Mouse (Mus musculus) forebrain, embryonic 10.5 days (tissue): ENCODE measurements at regions not wholly inside any gene's neighbourhood (a gene's known extent, or its start where the extent isn't known, plus 50 kb on each side); places are given as distances from the start of the nearest gene placed in this dataset.

ENCODE experiments used
- DNase-seq: peaks from one replicate; pipeline ENCODE4 v3.0.0-alpha.2; 2017; ENCODE audit warnings: low spot score; ENCODE audit errors: extremely low spot score
- H3K27ac ChIP-seq: fragments of 300-500 bp; sonication (generic); 2 replicates; pipeline ENCODE4 v1.5.1; 2016; ENCODE audit warnings: mild to moderate bottlenecking
- H3K27me3 ChIP-seq: fragments of 300-500 bp; sonication (generic); 2 replicates; pipeline ENCODE4 v1.6.1; 2016; ENCODE audit warnings: mild to moderate bottlenecking; ENCODE audit not compliant: poor library complexity, severe bottlenecking
- H3K36me3 ChIP-seq: fragments of 300-500 bp; sonication (generic); replicated peaks from 2 replicates; pipeline ENCODE4 v1.6.1; 2016; ENCODE audit warnings: mild to moderate bottlenecking, moderate library complexity
- H3K4me1 ChIP-seq: fragments of 300-500 bp; sonication (generic); 2 replicates; pipeline ENCODE4 v1.6.1; 2016
- H3K4me3 ChIP-seq: fragments of 300-500 bp; sonication (generic); 2 replicates; pipeline ENCODE4 v1.5.1; 2016; ENCODE audit warnings: mild to moderate bottlenecking, moderate library complexity
- H3K9me3 ChIP-seq: fragments of 300-500 bp; sonication (generic); 2 replicates; pipeline ENCODE4 v1.6.1; 2016; ENCODE audit warnings: mild to moderate bottlenecking, moderate library complexity
- WGBS: fragments of 180-500 bp; shearing (Covaris S2); methylation state at CpG from one replicate; pipeline ENCODE4 v1.1.7; 2016; 5-methylcytosine and 5-hydroxymethylcytosine counted together

DNA sequence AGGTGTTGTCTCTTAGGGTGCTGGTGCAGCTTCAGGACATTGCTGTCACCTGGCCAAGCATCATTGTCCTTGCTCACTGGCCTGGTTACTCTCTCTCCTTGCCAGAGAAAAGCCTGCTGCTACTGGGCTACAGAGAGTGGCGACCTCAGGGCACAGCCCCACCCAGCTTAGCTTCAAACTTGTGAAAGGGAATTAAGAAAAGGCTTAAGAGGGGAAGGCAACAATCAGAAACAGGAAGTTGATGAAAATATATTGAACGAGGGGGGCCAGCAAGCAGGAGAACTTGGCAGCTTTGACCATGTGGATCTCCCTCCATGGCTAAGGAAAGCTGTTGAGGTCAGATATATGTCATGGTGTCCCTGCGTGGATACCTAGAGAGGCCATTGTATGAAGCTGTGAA, 151.1 kb downstream of the Cd24a start:
- WGBS = 59% methylated on average over 3 of the region's 3 CpGs
- DNase-seq = no peak
- Histone ChIP-seq H3K4me1 (peaks cover 10% of the 10 kb centered on the region), H3K4me3 (no peak overlapping the region), H3K27me3 (peaks cover 17% of the 10 kb centered on the region), H3K36me3 (no peaks in the 10 kb centered on the region), H3K9me3 (no peaks in the 10 kb centered on the region), H3K27ac (no peak overlapping the region)

DNA sequence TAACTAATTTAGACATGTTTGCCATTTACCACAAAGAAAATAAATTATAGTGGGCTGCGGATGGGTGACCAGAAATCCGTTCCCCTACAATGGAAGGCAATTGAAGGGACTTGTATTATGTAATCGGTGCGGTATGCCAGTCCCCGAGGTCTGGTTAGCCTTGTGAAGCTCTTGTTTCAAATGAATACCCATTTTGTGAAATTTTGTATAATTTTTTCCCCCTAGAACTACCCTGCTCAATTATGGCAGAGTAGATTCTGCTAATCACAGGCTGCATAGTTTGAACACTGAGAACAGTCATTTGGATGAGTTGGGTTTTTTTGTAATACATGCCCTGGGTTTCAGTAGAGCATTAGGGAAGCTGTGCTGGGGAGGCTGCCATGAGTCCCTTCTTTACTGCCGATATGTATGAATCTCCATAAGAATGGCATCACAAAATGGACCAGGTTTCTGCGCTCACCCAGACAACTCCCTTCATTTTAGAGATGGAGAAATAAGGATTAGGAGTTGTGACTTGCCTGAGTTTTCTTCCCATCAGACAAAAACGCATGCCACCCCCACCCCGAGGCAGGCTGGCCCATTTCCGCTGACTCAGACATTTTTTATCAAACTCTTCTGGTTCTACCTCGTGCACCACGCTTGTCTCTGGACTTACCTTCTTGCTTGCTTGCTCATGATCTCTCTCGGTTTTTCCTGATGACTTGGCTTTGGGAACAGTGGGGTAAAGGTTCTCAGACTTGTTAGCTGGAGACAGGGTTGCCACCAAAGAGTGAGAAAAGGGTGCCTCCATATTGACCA, 155.7 kb downstream of the Cd24a start:
- H3K4me3 ChIP-seq = no peak overlapping the region
- DNase-seq = no peak
- no peak overlapping the region for H3K27ac ChIP-seq
- H3K36me3 ChIP-seq = no peaks in the 10 kb centered on the region
- no peaks in the 10 kb centered on the region for H3K27me3 ChIP-seq
- no peaks in the 10 kb centered on the region for H3K9me3 ChIP-seq
- H3K4me1 ChIP-seq = peaks cover 5% of the 10 kb centered on the region
- 90% methylated on average over 13 of the region's 13 CpGs for WGBS

GRCm38 (mm10) chr10:43739181-43739580, 161.1 kb downstream of the Cd24a start:
- Histone ChIP-seq H3K4me1 (peaks cover 41% of the 10 kb centered on the region), H3K27ac (no peak overlapping the region), H3K4me3 (no peak overlapping the region), H3K9me3 (no peaks in the 10 kb centered on the region), H3K36me3 (no peaks in the 10 kb centered on the region), H3K27me3 (peaks cover 15% of the 10 kb centered on the region)
- no peak for DNase-seq
- WGBS = 91% methylated on average over 2 of the region's 2 CpGs

DNA sequence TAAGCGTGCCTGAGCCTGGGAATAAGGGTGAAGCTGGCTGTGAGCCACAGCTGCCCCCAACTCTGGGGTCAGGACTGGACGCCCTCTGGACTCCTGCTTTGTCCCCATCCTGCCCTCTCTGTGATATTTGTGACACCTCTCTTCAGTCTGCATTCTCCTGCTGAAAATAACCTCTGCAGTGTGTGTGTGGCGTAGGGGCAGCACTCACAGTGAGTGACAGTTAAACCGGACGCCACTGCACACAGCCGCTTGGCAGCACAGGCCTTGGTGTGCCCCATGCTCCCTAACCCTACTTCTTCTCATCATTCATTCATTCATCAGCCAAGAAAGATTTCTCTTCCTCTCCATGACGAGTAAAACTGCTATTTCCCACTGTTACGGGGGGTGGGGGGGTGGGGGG, 161.6 kb downstream of the Cd24a start:
- Histone ChIP-seq H3K27me3 (peaks cover 15% of the 10 kb centered on the region), H3K4me1 (peaks cover 41% of the 10 kb centered on the region), H3K9me3 (no peaks in the 10 kb centered on the region), H3K27ac (peak overlapping the region; percentile 66), H3K36me3 (no peaks in the 10 kb centered on the region), H3K4me3 (no peak overlapping the region)
- WGBS = 66% methylated on average over 8 of the region's 8 CpGs
- DNase-seq = no peak

DNA sequence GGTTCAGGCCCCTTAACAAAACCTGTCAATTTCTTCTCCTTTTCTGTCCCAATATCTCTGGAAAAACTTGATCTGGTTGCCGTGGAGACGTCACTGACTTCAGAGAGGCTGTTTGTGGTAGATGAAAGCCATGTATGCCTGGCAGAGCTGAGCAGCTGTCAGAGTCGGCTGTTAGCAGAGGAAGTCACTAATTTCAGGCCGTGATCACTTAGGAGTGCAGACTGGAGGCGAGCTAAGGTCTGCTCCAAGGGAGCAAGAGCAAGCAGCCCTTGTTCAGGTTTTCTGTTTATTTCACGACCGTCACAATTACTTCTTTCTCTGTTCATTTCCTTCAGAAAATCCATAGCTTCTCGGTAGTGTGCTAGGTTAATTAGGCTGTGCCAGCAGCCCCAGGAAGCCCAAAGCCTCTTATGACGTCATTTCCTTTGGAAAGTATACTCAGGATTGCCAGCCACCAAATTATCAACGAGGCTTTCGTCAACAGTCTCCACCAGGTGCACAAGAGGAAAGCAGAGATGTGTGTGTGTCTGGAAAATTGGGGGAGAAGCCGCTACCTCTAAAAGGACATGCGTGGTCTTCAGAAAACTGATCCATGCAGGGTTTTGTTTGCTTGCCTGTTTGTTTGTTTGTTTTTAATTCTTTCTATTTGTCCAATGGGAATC, 161.2 kb downstream of the Qrsl1 start:
- Histone ChIP-seq H3K27ac (peak overlapping the region; percentile 66), H3K9me3 (no peaks in the 10 kb centered on the region), H3K4me3 (no peak overlapping the region; the same call in 1 of the 2 replicates), H3K36me3 (no peaks in the 10 kb centered on the region), H3K27me3 (peaks cover 15% of the 10 kb centered on the region), H3K4me1 (peaks cover 41% of the 10 kb centered on the region)
- peak; percentile 30 for DNase-seq
- WGBS = 41% methylated on average over 13 of the region's 13 CpGs

- Histone ChIP-seq H3K4me3 (no peak overlapping the region), H3K4me1 (peaks cover 41% of the 10 kb centered on the region), H3K9me3 (no peaks in the 10 kb centered on the region), H3K27me3 (peaks cover 15% of the 10 kb centered on the region), H3K27ac (peak overlapping the region; percentile 70), H3K36me3 (no peaks in the 10 kb centered on the region)
- DNase-seq = peak; percentile 16
- WGBS = 58% methylated on average over 18 of the region's 18 CpGs
Measured at GRCm38 (mm10) chr10:43741361-43742084, 160.0 kb downstream of the Qrsl1 start.

DNA sequence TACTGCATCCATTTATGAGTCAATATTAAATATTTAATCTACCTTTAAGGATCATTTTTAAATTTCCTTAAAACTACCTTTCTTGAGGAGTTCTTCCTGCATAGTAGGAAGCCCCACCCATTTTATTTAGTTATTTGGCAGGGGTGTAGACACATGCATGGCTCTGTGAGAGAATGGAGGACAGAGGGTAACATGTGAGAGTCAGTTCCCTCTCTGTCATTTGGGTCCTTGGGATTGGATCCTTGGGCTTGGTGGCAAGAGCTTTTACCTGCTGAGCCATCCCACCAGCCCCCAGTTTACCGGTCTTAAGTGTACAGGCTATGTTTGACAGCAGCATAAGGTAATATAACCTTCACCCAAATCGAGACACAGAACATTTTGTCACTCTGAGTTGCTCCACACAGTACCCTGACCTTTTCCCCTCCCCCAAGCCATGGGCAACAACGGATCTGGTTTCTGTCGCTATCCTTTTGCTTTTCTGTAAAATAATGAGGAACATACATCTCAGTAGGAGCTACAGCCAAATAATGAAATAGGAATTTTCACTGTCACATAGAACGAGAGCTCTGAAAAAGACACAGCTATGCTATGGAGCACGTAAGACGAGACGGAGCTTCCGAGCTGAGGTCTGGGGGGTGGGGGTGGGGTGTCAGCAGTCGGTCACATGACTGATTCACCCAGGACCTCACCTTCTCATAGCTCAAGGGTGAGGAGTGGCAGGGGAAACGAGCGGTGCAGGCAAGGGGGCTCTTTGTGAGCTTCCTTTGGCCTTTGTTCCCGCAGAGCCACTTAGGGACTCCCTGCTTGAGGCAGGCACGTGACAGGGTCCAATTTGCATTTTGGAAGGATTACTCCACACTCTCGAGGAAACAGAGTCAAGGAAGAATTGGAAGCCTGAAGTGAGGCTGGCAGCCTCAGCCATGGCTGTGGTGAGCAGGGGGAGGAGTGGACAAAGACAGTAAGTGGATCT, 159.2 kb downstream of the Qrsl1 start:
- peak overlapping the region; percentile 46 for H3K4me3 ChIP-seq
- peaks cover 41% of the 10 kb centered on the region for H3K4me1 ChIP-seq
- H3K27me3 ChIP-seq = peaks cover 15% of the 10 kb centered on the region
- WGBS = 4% methylated on average over 15 of the region's 15 CpGs
- H3K9me3 ChIP-seq = no peaks in the 10 kb centered on the region
- H3K36me3 ChIP-seq = no peaks in the 10 kb centered on the region
- peak overlapping the region; percentile 82 for H3K27ac ChIP-seq
- peak; percentile 67 for DNase-seq

DNA sequence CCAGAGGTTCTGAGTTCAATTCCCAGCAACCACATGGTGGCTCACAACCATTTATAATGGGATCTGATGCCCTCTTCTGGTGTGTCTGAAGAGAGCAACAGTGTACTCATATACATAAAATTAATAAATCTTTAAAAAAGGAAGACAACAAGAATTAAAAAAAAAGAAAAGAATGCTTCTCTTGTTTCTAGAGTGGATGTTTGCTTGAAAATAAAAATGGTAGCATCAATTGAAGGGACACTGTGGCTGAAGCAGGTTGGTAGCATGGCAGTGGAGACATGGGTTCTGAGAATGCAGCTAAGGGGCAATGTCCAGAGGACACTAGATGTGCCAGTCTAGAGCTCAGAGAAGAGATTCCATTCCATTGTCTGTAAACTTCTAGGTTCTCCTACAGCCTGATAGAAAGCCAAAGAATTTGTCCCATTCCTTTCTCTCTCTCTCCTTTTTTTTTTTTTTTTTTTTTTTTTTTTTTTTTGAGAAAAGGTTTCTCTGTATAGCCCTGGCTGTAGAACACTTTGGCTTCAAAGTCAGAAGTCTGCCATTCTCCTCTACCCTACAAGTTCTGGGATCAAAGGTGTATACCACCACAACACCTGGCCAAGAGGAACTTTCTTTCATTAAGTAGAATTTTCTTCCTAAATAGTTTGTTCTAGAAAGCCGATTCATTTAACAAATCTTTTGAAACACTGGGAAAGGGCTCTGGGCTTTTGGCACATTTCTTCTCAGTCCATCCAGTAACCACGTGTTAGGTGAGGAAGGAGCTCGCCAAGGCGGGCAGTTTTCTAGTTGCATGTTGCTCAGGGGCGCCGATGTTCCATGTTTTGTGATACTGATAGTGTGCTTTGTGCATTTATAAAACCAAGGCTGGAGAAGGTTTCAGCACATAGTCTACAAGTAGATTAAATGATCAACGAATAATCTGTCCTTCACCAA, 158.1 kb downstream of the Qrsl1 start:
- Histone ChIP-seq H3K4me1 (peaks cover 41% of the 10 kb centered on the region), H3K4me3 (peak overlapping the region; percentile 46; the same call in 1 of the 2 replicates), H3K27ac (peak overlapping the region; percentile 82; the same call in 1 of the 2 replicates), H3K27me3 (peaks cover 15% of the 10 kb centered on the region), H3K36me3 (no peaks in the 10 kb centered on the region), H3K9me3 (no peaks in the 10 kb centered on the region)
- DNase-seq = no peak
- WGBS = 96% methylated on average over 7 of the region's 7 CpGs

- no peaks in the 10 kb centered on the region for H3K36me3 ChIP-seq
- 86% methylated on average over 8 of the region's 8 CpGs for WGBS
- peaks cover 23% of the 10 kb centered on the region for H3K4me1 ChIP-seq
- H3K27ac ChIP-seq = no peak overlapping the region
- H3K27me3 ChIP-seq = peaks cover 12% of the 10 kb centered on the region
- H3K4me3 ChIP-seq = no peak overlapping the region
- DNase-seq = no peak
- no peaks in the 10 kb centered on the region for H3K9me3 ChIP-seq
Measured at GRCm38 (mm10) chr10:43745931-43746630, 155.5 kb downstream of the Qrsl1 start.

DNA sequence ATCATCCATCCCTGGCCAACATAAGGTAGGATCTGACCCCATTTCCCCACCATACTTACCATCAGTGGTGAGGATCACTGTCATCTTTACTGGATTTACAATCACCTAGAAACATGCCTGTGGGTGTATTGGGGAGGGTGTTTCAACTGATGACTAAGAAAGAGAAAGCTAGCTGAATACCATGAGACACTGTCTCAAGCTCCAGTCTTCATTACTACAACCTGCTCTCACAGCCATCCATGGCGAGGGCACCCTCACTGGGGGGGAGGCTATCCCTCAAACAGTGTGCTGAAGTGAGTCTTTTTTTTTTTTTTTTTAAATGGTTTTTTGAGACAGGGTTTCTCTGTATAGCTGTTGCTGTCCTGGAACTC, 154.9 kb downstream of the Qrsl1 start:
- no peaks in the 10 kb centered on the region for H3K36me3 ChIP-seq
- H3K4me1 ChIP-seq = peaks cover 17% of the 10 kb centered on the region
- DNase-seq = no peak
- H3K9me3 ChIP-seq = no peaks in the 10 kb centered on the region
- WGBS = 78% methylated on average over 1 of the region's 1 CpGs
- H3K27ac ChIP-seq = no peak overlapping the region
- no peak overlapping the region for H3K4me3 ChIP-seq
- peaks cover 7% of the 10 kb centered on the region for H3K27me3 ChIP-seq

DNA sequence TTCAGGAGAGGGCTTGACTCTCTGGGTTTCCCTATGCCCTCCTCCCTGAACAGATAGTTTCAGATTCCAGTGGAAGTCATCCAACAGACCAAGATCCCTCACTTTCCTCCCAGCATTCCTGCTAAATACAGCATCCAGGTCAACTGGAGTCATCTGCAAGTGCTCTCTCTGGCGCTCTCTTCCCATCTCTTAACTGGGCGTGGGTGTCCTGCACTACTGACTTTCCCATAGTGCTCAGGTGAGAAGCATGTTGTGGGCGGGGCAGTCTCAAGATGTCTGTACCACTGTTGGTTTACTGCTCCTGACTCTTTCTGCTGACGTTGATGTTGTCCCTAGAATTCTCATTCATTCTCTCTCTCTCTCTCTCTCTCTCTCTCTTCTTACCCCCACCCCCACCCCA, 154.0 kb downstream of the Qrsl1 start:
- Histone ChIP-seq H3K27me3 (no peaks in the 10 kb centered on the region), H3K27ac (no peak overlapping the region), H3K36me3 (no peaks in the 10 kb centered on the region), H3K4me1 (peaks cover 14% of the 10 kb centered on the region), H3K9me3 (no peaks in the 10 kb centered on the region), H3K4me3 (no peak overlapping the region)
- DNase-seq = no peak
- 88% methylated on average over 4 of the region's 4 CpGs for WGBS
